Mouse (Mus musculus) myocyte (in vitro differentiated cells): ENCODE results near the gene H2-T3.

ENCODE experiments used
- CEBPB ChIP-seq: IDR thresholded peaks from 2 replicates; pipeline ENCODE4 v1.6.1; 2011; ENCODE audit warnings: mild to moderate bottlenecking, moderate library complexity; ENCODE audit not compliant: poor library complexity, insufficient read depth, severe bottlenecking
- E2F4 ChIP-seq: IDR thresholded peaks from one replicate; pipeline ENCODE4 v1.6.1; 2011; ENCODE audit warnings: mild to moderate bottlenecking, control low read depth, moderate library complexity; ENCODE audit not compliant: insufficient read depth
- MAX ChIP-seq: IDR thresholded peaks from one replicate; pipeline ENCODE4 v1.6.1; 2011; ENCODE audit warnings: low read depth, mild to moderate bottlenecking, control low read depth
- MYOD1 ChIP-seq, 3 experiments: IDR thresholded peaks; one replicate each; pipeline ENCODE4 v1.6.1; 2011; ENCODE audit warnings: control low read depth in 2 of 3, low read depth in 2 of 3, mild to moderate bottlenecking in 2 of 3, moderate library complexity in 1 of 3; ENCODE audit not compliant: insufficient read length in 2 of 3, control insufficient read depth in 1 of 3
- MYOG ChIP-seq, 3 experiments: IDR thresholded peaks; one replicate each; pipeline ENCODE4 v1.6.1; 2011; ENCODE audit warnings: control low read depth in 2 of 3, low read depth in 2 of 3, mild to moderate bottlenecking in 2 of 3; ENCODE audit not compliant: insufficient read length in 2 of 3, control insufficient read depth in 1 of 3, insufficient read depth in 1 of 3
- POLR2A ChIP-seq: IDR thresholded peaks from one replicate; pipeline ENCODE4 v1.6.1; 2011; ENCODE audit warnings: low read depth, mild to moderate bottlenecking, control low read depth, moderate library complexity; ENCODE audit not compliant: insufficient read length
- POLR2AphosphoS2 ChIP-seq: IDR thresholded peaks from one replicate; pipeline ENCODE4 v1.6.1; 2011; ENCODE audit warnings: low read depth, control low read depth; ENCODE audit not compliant: insufficient read length
- TCF12 ChIP-seq: IDR thresholded peaks from one replicate; pipeline ENCODE4 v1.6.1; 2011; ENCODE audit warnings: mild to moderate bottlenecking, control low read depth; ENCODE audit not compliant: poor library complexity, insufficient read depth, severe bottlenecking
- TCF3 ChIP-seq: IDR thresholded peaks from one replicate; pipeline ENCODE4 v1.6.1; 2011; ENCODE audit warnings: low read depth, control low read depth; ENCODE audit not compliant: insufficient read length
- USF1 ChIP-seq: IDR thresholded peaks from one replicate; pipeline ENCODE4 v1.6.1; 2011; ENCODE audit warnings: low read depth, mild to moderate bottlenecking, control low read depth, moderate library complexity

DNA sequence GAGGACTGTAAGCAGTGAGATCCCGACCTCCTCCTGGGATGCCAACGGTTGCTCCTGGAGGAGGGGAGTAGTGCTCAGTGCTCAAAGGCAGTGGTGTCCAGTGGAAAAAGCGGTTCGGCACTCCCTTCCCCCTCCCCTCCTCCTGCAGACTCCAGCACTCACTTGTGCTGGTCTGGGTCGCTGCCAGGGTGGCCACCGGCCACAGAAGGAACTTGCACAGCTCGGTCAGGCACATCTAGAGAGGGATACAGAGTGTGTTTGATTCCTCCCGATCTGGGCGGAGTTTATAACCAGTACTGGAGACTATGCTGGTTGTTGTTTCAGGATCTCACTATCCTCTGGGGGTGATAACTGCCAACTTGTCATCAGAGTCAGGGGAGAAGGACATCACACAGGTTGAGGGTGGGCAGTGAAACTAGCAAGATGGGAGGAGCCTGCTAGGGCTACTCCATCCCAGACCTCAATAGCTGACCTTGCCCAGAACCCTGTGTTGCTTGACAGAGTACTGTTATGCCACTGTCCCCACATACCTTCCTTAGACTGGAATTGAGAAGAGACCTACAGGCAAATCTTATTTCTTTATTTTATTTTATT lies 35.2 kb upstream of the H2-T3 start:
- TF ChIP-seq POLR2A (no peak), POLR2AphosphoS2 (no peak), TCF12 (no peak), E2F4 (no peak), MYOD1 (IDR thresholded peaks at IDR 0.05; ENCODE audit: control insufficient read depth in 1 of 3, insufficient read length in 2 of 3, low read depth in 2 of 3) (no peak), MAX (no peak), CEBPB (no peak), USF1 (no peak), MYOG (IDR thresholded peaks at IDR 0.05; ENCODE audit: control insufficient read depth in 1 of 3, insufficient read depth in 1 of 3, insufficient read length in 2 of 3, low read depth in 2 of 3) (no peak), TCF3 (no peak)
